25 mouse cellular contexts compared by ENCODE assay signal in the genomic region with DNA sequence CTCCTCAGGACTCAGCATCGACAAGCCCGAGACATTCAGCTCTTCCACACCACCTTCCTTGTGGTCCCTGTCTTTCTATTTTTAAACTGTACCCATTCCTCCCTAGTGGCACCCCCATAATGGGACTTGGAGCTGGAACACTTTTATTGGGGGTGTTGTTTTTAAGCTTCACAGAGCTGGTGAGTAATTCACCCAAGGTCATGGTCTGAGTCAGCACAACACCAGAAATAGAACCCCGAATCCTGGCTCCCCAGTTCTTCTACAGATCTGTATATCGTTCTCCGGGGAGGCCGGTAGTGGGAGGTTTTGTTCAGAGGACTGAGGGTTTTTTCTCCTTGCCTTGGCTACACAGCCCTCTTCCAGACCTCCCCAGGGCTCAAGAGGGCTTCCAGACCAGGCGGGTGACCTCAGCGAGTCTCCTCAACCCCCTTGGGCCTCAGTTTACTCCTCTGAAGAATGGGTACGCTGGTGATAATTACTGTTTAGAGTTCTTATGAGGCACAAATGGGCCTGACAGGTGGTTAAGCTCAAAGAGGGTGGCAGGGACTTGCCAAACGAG. TPM values are rescaled to one million over a fixed set of nuclear protein-coding genes. Genes with fewer than 3 reads are reported as not detected.
DNase-seq lines count a peak whose midpoint lies in the region; ATAC-seq and TF ChIP-seq lines count a peak whose summit lies in the region.
"Had no signal": no experiment of that assay in that cellular context is flagged by ENCODE, and none has a peak within 500 bp of the region (broad histone marks: within the 10 kb centered on the region; RNA-seq: fewer than 3 reads in every experiment).

No protein-coding gene starts in this region.

- peak overlapping the region; percentile 90 for H3K9ac ChIP-seq in neural tube, embryonic 13.5 days
- H3K9ac ChIP-seq in hindbrain, embryonic 15.5 days: no peak overlapping the region
- H3K9ac ChIP-seq in forebrain, postnatal 0 days: no peak overlapping the region
- H3K9ac ChIP-seq: heart, embryonic 15.5 days; liver, postnatal 0 days; midbrain, embryonic 12.5 days; neural tube, embryonic 12.5 days had no signal

- ATAC-seq in neural tube, embryonic 13.5 days (ENCODE audit: low read depth): no peak
- ATAC-seq in hindbrain, embryonic 15.5 days (ENCODE audit: low FRiP score, low read depth): no peak
- ATAC-seq in forebrain, postnatal 0 days: no peak
- ATAC-seq: forebrain, embryonic 15.5 days; liver, postnatal 0 days had no signal

- intact Hi-C loops in gastrocnemius, adult 2 months (cut with DNase I): no loop called here

- H3K27me3 ChIP-seq in neural tube, embryonic 13.5 days: no peaks in the 10 kb centered on the region
- no peaks in the 10 kb centered on the region for H3K27me3 ChIP-seq in hindbrain, embryonic 15.5 days
- no peaks in the 10 kb centered on the region for H3K27me3 ChIP-seq in forebrain, postnatal 0 days (ENCODE audit: insufficient read depth, low read length)
- H3K27me3 ChIP-seq: forebrain, embryonic 15.5 days; heart, embryonic 15.5 days; neural tube, embryonic 12.5 days had no signal

- H3K4me1 ChIP-seq in neural tube, embryonic 13.5 days (replicated peaks): peaks cover 50% of the 10 kb centered on the region
- H3K4me1 ChIP-seq in hindbrain, embryonic 15.5 days (replicated peaks): peaks cover 37% of the 10 kb centered on the region
- H3K4me1 ChIP-seq in olfactory bulb, adult 2 months (ENCODE audit: control insufficient read depth, insufficient read depth, low read length): peaks cover 44% of the 10 kb centered on the region
- 0 out of 2 replicates have a peak, but pooled peaks cover 4% of the 10 kb centered on the region for H3K4me1 ChIP-seq in forebrain, postnatal 0 days (ENCODE audit: insufficient read depth)

- TF ChIP-seq POLR2A in olfactory bulb, adult 2 months (IDR thresholded peaks at IDR 0.05; ENCODE audit: insufficient read depth, low read depth, low read length): no peak

- peak; percentile 13 for DNase-seq in gastrocnemius, adult 2 months
- no peak for DNase-seq in gastrocnemius, adult 8-10 months (ENCODE audit: low spot score in 2 of 2)
- DNase-seq in neural tube, embryonic 10.5 days (ENCODE audit: extremely low spot score, low spot score): no peak
- no peak for DNase-seq in Muller cell, postnatal 12 days (ENCODE audit: inconsistent ontology term)
- no peak for DNase-seq in forebrain, postnatal 0 days
- DNase-seq: heart, adult 18-20 months; kidney, adult 2 months; kidney, postnatal 25 days; liver; liver, postnatal 0 days; lung, postnatal 4 days had no signal

- H3K4me2 ChIP-seq in neural tube, embryonic 13.5 days: peak overlapping the region; percentile 85
- peak overlapping the region; percentile 72 for H3K4me2 ChIP-seq in hindbrain, embryonic 15.5 days
- H3K4me2 ChIP-seq in forebrain, postnatal 0 days (ENCODE audit: low read depth): no peak overlapping the region
- H3K4me2 ChIP-seq: heart, embryonic 15.5 days had no signal

- 91% methylated on average over 10 of the region's 10 CpGs for WGBS in neural tube, embryonic 13.5 days
- WGBS in hindbrain, embryonic 15.5 days: 92% methylated on average over 10 of the region's 10 CpGs
- WGBS in olfactory bulb, adult 2 months: 36% methylated on average over 10 of the region's 10 CpGs
- 87% methylated on average over 10 of the region's 10 CpGs for WGBS in forebrain, postnatal 0 days

- H3K4me3 ChIP-seq in gastrocnemius, adult 2 months: no peak overlapping the region
- no peak overlapping the region for H3K4me3 ChIP-seq in neural tube, embryonic 13.5 days
- 0 out of 2 replicates have a peak overlapping the region, but pooled peaks have one; percentile 60 for H3K4me3 ChIP-seq in hindbrain, embryonic 15.5 days
- peak overlapping the region; percentile 98 for H3K4me3 ChIP-seq in olfactory bulb, adult 2 months (ENCODE audit: insufficient read depth, low read depth, low read length)
- no peak overlapping the region for H3K4me3 ChIP-seq in forebrain, postnatal 0 days (ENCODE audit: low read depth, low read length)
- H3K4me3 ChIP-seq: erythroblast, embryonic 14.5 days; heart, embryonic 15.5 days; midbrain, embryonic 12.5 days; neural tube, embryonic 12.5 days had no signal

- no peak for TF ChIP-seq CTCF in gastrocnemius, adult 2 months (IDR thresholded peaks at IDR 0.05)
- no peak for TF ChIP-seq CTCF in olfactory bulb, adult 2 months (IDR thresholded peaks at IDR 0.05; ENCODE audit: insufficient read depth, low read depth, low read length)
- no peak for TF ChIP-seq CTCF in forebrain, postnatal 0 days (IDR thresholded peaks at IDR 0.05; ENCODE audit: low read depth)

- peaks cover 13% of the 10 kb centered on the region for H3K36me3 ChIP-seq in neural tube, embryonic 13.5 days
- H3K36me3 ChIP-seq in hindbrain, embryonic 15.5 days: no peaks in the 10 kb centered on the region
- H3K36me3 ChIP-seq in forebrain, postnatal 0 days (ENCODE audit: insufficient read depth): peaks cover 6% of the 10 kb centered on the region; the same call in 1 of the 2 replicates
- H3K36me3 ChIP-seq: forebrain, embryonic 15.5 days; heart, embryonic 15.5 days; midbrain, embryonic 12.5 days; neural tube, embryonic 12.5 days had no signal

- H3K27ac ChIP-seq in gastrocnemius, adult 2 months: no peak overlapping the region
- no peak overlapping the region for H3K27ac ChIP-seq in neural tube, embryonic 13.5 days (replicated peaks)
- no peak overlapping the region for H3K27ac ChIP-seq in hindbrain, embryonic 15.5 days (replicated peaks)
- H3K27ac ChIP-seq in olfactory bulb, adult 2 months (ENCODE audit: insufficient read depth, low read depth, low read length): peak overlapping the region; percentile 100
- no peak overlapping the region for H3K27ac ChIP-seq in forebrain, postnatal 0 days (ENCODE audit: low read depth, low read length)
- H3K27ac ChIP-seq: heart, embryonic 15.5 days had no signal

- H3K9me3 ChIP-seq in neural tube, embryonic 13.5 days: no peaks in the 10 kb centered on the region
- no peaks in the 10 kb centered on the region for H3K9me3 ChIP-seq in hindbrain, embryonic 15.5 days
- H3K9me3 ChIP-seq in forebrain, postnatal 0 days (ENCODE audit: low read length): no peaks in the 10 kb centered on the region
- H3K9me3 ChIP-seq: forebrain, embryonic 15.5 days; heart, embryonic 15.5 days; midbrain, embryonic 12.5 days; neural tube, embryonic 12.5 days had no signal

RNA-seq across cellular contexts. Expression of a gene that starts 2.7 kb away (rescaled TPM):
- total RNA-seq in gastrocnemius, adult 2 months (2021): 1 to 10 TPM; 1.6 to 2.1 TPM
- total RNA-seq in gastrocnemius, adult 8-10 months (2022): 1 to 10 TPM in 2 of 4 experiments, under 1 TPM in 2; 0.67 to 1.9 (median 0.90) TPM
- 117 and 127 TPM in 2 replicates for polyA plus RNA-seq in neural tube, embryonic 13.5 days (2015; fragmentation: Nextera tagmentation; extraction: Ambion mirVana)
- 213 and 253 TPM in 2 replicates for polyA plus RNA-seq in hindbrain, embryonic 15.5 days (2015; fragmentation: Nextera tagmentation; extraction: Ambion mirVana)
- not detected in 2 replicates for polyA plus RNA-seq in olfactory bulb, adult 2 months (2012; ENCODE audit: insufficient read depth, insufficient read length, low replicate concordance, missing spikeins)
- total RNA-seq in forebrain, postnatal 0 days (2014; rRNA removed): 88.9 and 118 TPM in 2 replicates
- 178 and 273 TPM in 2 replicates for polyA plus RNA-seq in forebrain, postnatal 0 days (2015; fragmentation: Nextera tagmentation; extraction: Ambion mirVana)
- polyA plus RNA-seq: erythroblast, embryonic 14.5 days had no signal

RNA-seq across cellular contexts. Expression of a gene that starts 13.2 kb away (rescaled TPM):
- total RNA-seq in gastrocnemius, adult 2 months (2021): 1 to 10 TPM; 6.4 to 7.6 TPM
- 10 to 100 TPM in 1 of 4 experiments, 1 to 10 TPM in 3; 7.2 to 10.2 (median 8.2) TPM for total RNA-seq in gastrocnemius, adult 8-10 months (2022)
- 78.6 and 80.6 TPM in 2 replicates for polyA plus RNA-seq in neural tube, embryonic 13.5 days (2015; fragmentation: Nextera tagmentation; extraction: Ambion mirVana)
- polyA plus RNA-seq in hindbrain, embryonic 15.5 days (2015; fragmentation: Nextera tagmentation; extraction: Ambion mirVana): 87.3 and 92.0 TPM in 2 replicates
- polyA plus RNA-seq in olfactory bulb, adult 2 months (2012; ENCODE audit: insufficient read depth, insufficient read length, low replicate concordance, missing spikeins): not detected in 2 replicates
- 52.8 and 62.5 TPM in 2 replicates for total RNA-seq in forebrain, postnatal 0 days (2014; rRNA removed)
- polyA plus RNA-seq in forebrain, postnatal 0 days (2015; fragmentation: Nextera tagmentation; extraction: Ambion mirVana): 105 and 113 TPM in 2 replicates

RNA-seq across cellular contexts. Expression of a gene that starts 21.5 kb away (rescaled TPM):
- 10 to 100 TPM; 16.2 to 17.2 TPM for total RNA-seq in gastrocnemius, adult 2 months (2021)
- total RNA-seq in gastrocnemius, adult 8-10 months (2022): 10 to 100 TPM; 15.6 to 17.9 (median 15.9) TPM
- polyA plus RNA-seq in neural tube, embryonic 13.5 days (2015; fragmentation: Nextera tagmentation; extraction: Ambion mirVana): 62.2 and 75.2 TPM in 2 replicates
- polyA plus RNA-seq in hindbrain, embryonic 15.5 days (2015; fragmentation: Nextera tagmentation; extraction: Ambion mirVana): 102 and 108 TPM in 2 replicates
- polyA plus RNA-seq in olfactory bulb, adult 2 months (2012; ENCODE audit: insufficient read depth, insufficient read length, low replicate concordance, missing spikeins): not detected in 2 replicates
- 162 and 181 TPM in 2 replicates for total RNA-seq in forebrain, postnatal 0 days (2014; rRNA removed)
- 132 and 140 TPM in 2 replicates for polyA plus RNA-seq in forebrain, postnatal 0 days (2015; fragmentation: Nextera tagmentation; extraction: Ambion mirVana)

RNA-seq across cellular contexts. Expression of a gene that starts 41.1 kb away (rescaled TPM):
- total RNA-seq in gastrocnemius, adult 2 months (2021): not detected
- not detected for total RNA-seq in gastrocnemius, adult 8-10 months (2022)
- polyA plus RNA-seq in neural tube, embryonic 13.5 days (2015; fragmentation: Nextera tagmentation; extraction: Ambion mirVana): not detected in 2 replicates
- polyA plus RNA-seq in hindbrain, embryonic 15.5 days (2015; fragmentation: Nextera tagmentation; extraction: Ambion mirVana): not detected in 2 replicates
- polyA plus RNA-seq in olfactory bulb, adult 2 months (2012; ENCODE audit: insufficient read depth, insufficient read length, low replicate concordance, missing spikeins): not detected in 2 replicates
- not detected in 2 replicates for total RNA-seq in forebrain, postnatal 0 days (2014; rRNA removed)
- polyA plus RNA-seq in forebrain, postnatal 0 days (2015; fragmentation: Nextera tagmentation; extraction: Ambion mirVana): not detected in 2 replicates
- total RNA-seq: gastrocnemius, adult 18-20 months; heart, adult 18-20 months; layer of hippocampus, postnatal 14 days; left cerebral cortex, postnatal 36 days had no signal
- polyA plus RNA-seq: cerebellum, adult 2 months; embryonic facial prominence, embryonic 11.5 days; erythroblast, embryonic 14.5 days; forebrain, embryonic 15.5 days; heart, embryonic 15.5 days; liver, postnatal 0 days; midbrain, embryonic 12.5 days; neural tube, embryonic 12.5 days; urinary bladder, adult 2 months had no signal

RNA-seq across cellular contexts. Expression of a gene that starts 48.4 kb away (rescaled TPM):
- total RNA-seq in gastrocnemius, adult 2 months (2021): 10 to 100 TPM; 23.9 to 25.4 TPM
- total RNA-seq in gastrocnemius, adult 8-10 months (2022): 10 to 100 TPM; 20.6 to 24.5 (median 24.2) TPM
- polyA plus RNA-seq in neural tube, embryonic 13.5 days (2015; fragmentation: Nextera tagmentation; extraction: Ambion mirVana): 45.0 and 46.7 TPM in 2 replicates
- 40.8 and 43.4 TPM in 2 replicates for polyA plus RNA-seq in hindbrain, embryonic 15.5 days (2015; fragmentation: Nextera tagmentation; extraction: Ambion mirVana)
- 1,163 TPM in 1 of 2 replicates, not detected in the other for polyA plus RNA-seq in olfactory bulb, adult 2 months (2012; ENCODE audit: insufficient read depth, insufficient read length, low replicate concordance, missing spikeins)
- total RNA-seq in forebrain, postnatal 0 days (2014; rRNA removed): 28.4 and 34.8 TPM in 2 replicates
- 25.6 and 29.5 TPM in 2 replicates for polyA plus RNA-seq in forebrain, postnatal 0 days (2015; fragmentation: Nextera tagmentation; extraction: Ambion mirVana)

Comparison
In these comparisons a context has a peak if more than half of its experiments do, and no peak if none do; other contexts are left out.
1. H3K4me3 ChIP-seq: peak in hindbrain, embryonic 15.5 days (single experiment) and olfactory bulb, adult 2 months (single experiment); none in gastrocnemius, adult 2 months (single experiment), neural tube, embryonic 13.5 days (single experiment) and forebrain, postnatal 0 days (single experiment).
2. RNA of a gene that starts 13.2 kb away (polyA plus RNA-seq): 105 to 113 TPM in forebrain, postnatal 0 days, 87.3 to 92.0 TPM in hindbrain, embryonic 15.5 days and 78.6 to 80.6 TPM in neural tube, embryonic 13.5 days; not detected in olfactory bulb, adult 2 months; every median in the first group is over 10 times any median in the second.